Mouse (Mus musculus) bone marrow, adult 2 months (tissue): ENCODE data around the gene Rab30.

Experiments used
- CTCF ChIP-seq: fragments of 200-500 bp; IDR thresholded peaks from 2 replicates; pipeline ENCODE4 v1.5.1; 2011; ENCODE audit warnings: low read length, control low read depth; ENCODE audit not compliant: control insufficient read depth, insufficient read depth
- POLR2A ChIP-seq: fragments of 200-500 bp; IDR thresholded peaks from 2 replicates; pipeline ENCODE4 v1.6.1; 2011; ENCODE audit warnings: low read depth, mild to moderate bottlenecking, control low read depth, low read length, borderline replicate concordance; ENCODE audit not compliant: control insufficient read depth

GRCm38 (mm10) chr7:92730465-92730864, 10.9 kb upstream of the Rab30 start:
- TF ChIP-seq CTCF (no peak), POLR2A (no peak)
